Mouse (Mus musculus) left cerebral cortex, adult 11 months (tissue): Measurements from ENCODE around the gene Gm20683.
"Not testable (repeated sequence)": the region's sequence is repeated elsewhere in the genome, so short reads cannot be mapped to it uniquely, and the experiment has no call there.

Experiments
- DNase-seq: peaks from one replicate; pipeline ENCODE4 v3.0.0; 2022; ENCODE audit warnings: low spot score

Gm20683 gene

DNA sequence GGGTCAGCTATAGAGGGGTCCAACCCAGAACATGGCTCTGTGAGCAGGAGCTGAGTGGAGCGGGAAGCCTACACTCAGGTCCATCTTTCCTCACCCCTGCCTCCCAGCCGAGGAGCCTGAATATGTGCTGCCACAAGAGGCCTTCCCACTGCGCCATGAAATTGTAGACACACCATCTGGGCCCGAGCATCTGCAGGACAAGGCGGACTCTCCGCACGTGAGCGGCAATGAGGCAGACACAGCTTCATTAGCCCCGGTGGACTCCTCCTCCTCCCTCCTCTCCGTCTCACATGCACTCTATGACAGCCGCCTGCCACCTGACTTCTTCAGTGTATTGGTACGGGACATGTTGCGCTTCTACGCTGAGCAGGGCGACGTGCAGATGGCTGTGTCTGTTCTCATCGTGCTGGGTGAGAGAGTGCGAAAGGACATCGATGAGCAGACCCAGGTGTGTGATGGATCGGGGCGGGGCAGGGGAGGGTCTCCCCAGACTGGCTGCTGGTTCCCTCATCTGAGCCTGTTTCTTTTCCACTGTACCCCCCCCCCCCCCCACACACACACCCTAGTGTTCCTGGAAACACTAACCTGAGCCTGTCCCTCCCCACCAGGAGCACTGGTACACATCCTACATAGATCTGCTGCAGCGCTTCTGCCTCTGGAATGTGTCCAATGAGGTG lies 13.9 kb downstream of the Gm20683 start:
- DNase-seq, result no peak

DNA sequence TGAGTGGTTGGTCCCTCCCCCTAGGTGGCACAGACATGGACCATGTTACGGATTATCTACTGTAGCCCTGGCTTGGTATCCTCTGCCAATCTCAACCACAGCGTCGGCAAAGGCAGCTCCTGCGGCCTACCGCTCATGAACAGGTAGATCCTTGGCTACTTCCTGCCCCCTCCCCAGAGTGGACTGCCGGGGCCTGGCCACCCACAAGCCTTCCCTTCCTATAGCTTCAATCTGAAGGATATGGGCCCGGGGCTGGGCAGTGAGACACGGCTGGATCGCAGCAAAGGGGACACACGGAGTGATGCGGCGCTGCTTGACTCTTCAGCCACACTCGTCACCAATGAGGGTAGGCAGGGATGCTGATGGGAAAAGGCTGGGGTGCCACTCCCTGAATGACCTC lies 14.6 kb downstream of the Gm20683 start:
- DNase-seq, result no peak

DNA sequence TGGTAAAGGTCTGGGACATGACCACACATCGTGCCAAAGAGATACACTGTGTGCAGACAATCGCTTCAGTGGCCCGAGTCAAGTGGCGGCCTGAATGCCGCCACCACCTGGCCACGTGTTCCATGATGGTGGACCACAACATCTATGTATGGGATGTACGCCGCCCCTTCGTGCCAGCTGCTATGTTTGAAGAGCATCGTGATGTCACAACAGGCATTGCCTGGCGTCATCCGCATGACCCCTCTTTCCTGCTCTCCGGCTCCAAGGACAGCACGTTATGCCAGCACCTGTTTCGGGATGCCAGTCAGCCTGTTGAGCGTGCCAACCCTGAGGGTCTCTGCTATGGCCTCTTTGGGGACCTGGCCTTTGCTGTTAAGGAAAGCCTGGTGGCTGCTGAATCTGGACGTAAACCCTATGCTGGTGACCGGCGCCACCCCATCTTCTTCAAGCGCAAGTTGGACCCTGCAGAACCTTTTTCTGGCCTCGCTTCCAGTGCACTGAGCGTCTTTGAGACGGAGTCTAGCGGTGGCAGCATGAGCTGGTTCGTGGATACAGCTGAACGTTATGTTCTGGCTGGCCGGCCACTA lies 15.5 kb downstream of the Gm20683 start:
- DNase-seq, result no peak

DNA sequence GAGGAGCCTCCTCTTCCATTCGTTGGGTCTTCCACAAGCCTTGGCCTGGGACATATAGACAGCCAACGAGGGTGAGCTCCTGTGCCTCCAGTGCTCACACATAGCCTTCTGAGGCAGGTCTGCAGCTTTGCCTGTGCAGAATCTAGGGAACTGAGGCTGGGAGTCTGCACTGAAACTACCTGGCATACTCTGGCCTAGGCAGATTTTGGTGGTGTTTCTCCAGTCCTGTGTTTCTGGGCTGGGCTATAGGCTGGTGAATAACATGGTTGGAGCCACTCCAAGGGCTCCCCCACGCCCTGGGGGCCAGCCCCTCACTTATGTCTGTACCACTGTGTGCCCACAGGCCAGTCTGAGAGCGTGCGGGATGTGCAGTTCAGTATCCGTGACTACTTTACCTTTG lies 16.3 kb downstream of the Gm20683 start:
- no peak for DNase-seq

DNA sequence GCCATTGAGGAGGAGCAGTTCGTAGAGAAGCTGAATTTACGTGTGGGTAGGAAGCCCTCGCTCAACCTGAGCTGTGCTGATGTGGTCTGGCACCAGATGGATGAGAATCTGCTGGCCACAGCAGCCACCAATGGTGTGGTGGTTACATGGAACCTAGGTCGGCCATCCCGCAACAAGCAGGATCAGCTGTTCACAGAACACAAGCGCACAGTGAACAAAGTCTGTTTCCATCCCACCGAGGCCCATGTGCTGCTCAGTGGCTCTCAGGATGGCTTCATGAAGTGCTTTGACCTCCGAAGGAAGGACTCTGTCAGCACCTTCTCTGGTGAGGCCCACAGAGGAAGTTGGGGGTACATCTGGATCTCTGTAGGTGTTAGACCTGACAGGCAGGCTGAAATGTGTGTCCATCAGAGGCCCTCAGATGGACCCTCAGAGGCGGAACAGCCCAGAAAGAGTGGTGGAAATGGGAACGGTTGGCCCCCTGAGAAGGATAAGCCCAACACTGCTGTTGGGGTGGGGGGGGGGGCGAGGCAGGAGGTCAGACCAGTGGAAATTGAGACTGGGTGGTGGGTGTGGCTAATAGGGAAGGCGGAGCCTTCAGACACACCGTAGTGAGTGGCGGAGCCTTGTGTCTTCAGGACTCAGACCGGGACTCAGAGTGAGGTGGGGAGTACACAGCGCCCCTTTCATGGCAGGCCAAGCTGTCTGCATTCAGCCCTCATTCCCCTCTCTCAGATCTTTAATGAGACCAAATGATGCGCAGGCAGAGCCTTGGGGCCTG lies 17.0 kb downstream of the Gm20683 start:
- no peak for DNase-seq

DNA sequence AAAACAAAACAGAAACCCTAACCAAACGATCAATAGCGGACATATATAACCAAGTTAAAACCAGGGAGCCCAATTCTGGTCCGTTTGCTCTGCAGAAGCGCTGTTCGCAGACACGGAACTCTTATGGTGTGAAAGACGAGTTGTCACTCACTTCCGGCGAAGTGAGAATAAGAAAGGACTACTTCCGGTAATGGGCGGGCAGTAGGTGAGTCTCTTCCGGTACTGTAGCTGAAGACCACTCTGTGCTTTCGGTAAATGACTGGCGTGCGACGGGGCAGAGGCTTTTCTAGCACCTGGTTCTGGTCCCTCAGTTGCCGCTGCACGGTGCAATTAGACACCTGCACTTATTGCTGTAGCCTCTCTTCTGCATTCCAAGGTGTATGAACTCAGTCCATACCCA lies 18.1 kb downstream of the Gm20683 start, which contains the start of gene Wdr24:
Gene Wdr24 (plus strand): TSS at position 176 of the 400 bp plus-strand sequence.
- peak; percentile 81 for DNase-seq

DNA sequence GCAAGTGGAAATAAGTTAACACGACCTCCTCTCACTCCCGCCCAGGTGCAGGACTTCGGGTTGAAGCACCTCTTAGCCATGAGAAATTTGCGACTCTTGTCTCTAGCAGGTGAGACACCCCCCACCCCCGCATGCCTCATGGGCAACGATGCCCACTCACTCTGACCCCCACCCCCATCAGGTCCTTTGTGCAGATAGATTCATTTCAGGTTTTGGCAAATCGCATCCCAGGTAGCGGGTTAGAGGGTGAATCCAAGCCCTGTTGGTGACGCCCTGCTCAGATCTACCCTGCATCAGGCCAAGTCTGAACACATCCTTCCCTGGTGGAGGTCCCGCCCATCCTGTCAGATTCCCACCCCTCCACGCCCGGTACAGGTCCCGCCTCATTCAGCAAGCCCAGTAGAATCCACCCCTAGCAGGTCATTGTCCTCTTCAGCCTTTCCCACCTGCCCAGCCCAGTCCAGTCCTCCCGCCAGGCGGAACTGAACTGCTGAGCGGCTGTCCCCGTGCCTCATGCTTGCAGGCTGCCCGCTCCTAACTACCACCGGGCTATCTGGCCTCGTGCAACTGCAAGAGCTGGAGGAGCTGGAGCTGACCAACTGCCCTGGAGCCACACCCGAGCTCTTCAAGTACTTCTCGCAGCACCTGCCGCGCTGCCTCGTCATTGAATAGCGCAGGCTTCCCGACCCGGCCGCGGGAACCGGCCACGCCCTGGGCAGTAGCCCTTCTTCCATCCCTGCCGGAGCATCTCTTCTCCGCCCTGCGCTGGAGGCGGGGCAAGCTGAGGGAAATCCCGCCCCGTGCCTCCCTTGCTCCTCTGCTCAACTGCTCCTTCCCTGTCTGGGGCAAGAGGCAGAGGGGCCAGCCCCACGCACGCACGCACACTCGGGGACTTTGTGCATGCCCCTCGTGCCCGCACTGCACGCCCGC lies 22.4 kb downstream of the Gm20683 start:
- no peak for DNase-seq

DNA sequence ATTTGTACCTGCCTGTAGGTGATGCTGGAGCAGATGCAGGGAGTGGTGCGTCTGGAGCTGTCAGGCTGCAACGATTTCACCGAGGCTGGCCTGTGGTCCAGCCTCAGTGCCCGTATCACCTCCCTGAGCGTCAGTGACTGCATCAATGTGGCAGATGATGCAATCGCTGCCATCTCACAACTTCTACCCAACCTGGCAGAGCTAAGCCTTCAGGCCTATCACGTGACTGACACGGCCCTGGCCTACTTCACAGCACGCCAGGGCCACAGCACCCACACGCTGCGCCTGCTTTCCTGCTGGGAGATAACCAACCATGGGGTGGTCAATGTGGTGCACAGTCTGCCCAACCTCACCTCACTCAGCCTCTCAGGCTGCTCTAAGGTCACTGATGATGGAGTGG lies 23.9 kb downstream of the Gm20683 start:
- DNase-seq, result no peak

DNA sequence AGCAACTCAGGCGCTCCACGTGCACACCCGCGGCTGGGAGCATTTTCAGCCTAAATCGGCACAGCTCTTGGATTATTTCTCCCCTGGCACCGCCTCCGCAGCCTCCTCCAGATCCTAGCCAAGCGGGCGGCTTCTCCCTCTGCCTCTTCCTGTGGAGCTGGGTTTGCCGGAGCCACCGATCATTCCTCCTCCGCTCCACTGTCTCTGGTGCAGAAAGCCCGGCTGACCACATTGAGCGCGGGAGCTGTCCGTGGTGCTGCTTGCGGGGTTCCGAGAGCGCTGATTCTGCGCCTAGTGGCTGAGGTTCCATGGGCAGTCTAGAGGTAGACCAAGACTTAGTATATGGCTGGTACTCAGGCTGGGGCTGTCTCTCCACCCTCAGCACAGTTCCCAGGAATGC lies 28.1 kb downstream of the Gm20683 start:
- DNase-seq, result peak; percentile 79

DNA sequence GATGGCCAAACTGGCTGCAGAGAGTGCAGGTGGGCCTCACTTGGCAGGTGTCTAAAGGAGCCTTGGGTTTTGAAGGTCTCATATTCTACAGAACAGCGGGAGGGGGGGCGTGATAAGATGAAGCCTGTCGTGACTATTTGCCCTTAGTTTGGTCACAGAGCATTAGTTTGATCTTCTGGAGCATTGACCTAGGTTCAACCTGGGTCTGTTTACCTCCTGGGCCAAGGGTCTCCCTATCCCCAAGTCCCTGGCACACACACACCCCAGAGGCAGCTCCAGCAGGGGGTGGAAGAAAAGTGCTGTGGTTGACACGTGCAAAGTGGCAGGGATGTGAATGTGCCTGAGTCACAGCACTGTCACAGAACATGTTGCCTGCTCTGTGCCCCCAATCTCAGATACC lies 30.7 kb downstream of the Gm20683 start:
- DNase-seq, result no peak

DNA sequence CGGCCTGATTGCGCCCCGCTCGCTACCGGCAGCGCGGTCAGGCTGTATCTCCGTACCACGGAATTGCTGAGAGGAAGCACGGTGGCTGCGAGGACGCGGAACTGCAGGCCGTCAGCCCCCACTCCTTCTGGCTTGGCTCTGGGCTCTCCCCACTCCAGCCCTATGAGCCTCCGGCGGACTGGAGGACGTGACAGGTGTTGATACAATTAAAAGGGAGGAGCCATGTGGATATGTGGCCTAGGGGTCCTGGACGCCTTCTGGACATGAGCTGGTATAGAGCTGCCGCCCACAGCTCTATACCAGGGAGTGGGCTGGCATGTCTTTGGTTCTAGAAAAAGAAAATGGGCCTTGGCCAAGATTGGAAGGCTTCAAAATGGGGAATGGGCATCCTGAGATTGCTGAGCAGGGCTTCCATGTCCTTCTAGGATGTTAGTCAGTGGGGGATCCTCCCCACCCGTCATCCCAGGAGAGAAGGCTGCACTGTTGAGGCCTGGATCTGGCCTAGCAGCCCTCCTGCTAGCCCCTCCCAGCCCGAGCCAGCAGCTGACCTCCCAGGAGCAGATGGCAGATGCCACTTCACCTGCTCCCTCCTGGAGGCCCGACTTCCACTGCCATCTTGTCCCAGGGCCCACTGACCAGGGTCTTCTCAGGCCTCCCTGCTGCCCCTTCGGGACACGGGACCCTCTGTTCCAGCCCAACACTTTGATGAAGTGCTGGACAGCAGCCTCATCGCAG lies 31.8 kb downstream of the Gm20683 start:
- no peak for DNase-seq

DNA sequence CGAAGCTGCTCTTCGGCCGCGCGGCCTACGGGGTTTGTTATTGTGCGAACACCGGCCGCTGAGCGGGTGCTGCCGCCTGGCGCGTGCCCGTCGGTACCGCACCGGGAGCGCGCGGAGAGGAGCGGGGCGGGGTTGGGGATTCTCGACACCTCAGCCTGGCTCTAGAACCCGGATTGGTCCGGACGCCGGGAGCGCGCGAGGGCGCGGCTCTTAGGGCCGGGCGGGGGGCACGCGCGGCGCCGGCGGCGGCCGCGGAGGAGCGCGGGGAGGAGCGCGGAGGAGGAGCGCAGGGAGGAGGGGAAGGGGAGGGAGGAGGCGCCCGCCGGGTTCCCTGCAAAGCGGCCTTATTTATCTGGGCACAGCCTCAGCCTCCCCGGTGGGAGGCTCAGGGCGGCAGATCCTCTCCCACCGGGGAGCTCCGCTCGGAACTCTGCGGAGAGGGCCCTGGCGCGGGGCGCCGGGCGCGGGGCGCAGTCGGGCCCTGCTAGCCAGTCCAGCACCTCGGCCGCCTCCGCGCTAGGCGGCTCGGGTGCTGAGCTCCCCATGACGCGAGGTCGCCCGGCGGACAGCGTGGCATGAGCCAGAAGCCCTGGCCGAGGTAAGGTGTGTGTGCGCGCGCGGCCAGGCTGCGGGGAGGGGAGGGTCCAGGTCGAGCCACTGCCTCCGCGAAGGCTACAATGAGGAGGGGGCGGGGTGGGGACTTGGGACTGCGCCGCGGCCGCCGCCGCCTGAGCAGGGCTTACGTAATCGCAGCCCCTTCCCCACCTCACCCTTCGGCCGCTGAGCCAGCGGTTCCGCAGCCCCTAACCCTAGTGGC lies 32.6 kb downstream of the Gm20683 start, which contains the start of gene Fbxl16:
Gene Fbxl16 (plus strand): TSS at position 297 of the 817 bp plus-strand sequence.
- DNase-seq, result peak; percentile 85

DNA sequence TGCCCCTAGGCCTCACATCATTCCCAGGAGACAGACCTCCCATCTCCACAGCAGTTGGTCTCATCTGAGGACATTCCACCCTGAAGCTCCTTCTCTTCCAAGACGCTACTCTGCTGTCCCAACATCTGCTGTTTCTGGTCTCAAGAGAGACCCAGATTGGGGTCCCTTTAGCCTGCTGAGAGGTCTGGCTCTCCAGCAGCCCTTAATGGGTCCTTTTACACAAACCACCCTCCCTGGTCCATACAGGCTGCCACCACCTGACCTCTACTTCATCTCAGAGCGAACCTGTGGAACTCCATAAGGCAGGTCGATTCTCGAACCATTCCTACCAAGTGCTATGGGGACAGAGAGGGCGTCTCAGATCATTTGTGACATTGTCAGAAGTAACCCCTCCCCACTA lies 33.5 kb downstream of the Gm20683 start:
- no peak for DNase-seq

DNA sequence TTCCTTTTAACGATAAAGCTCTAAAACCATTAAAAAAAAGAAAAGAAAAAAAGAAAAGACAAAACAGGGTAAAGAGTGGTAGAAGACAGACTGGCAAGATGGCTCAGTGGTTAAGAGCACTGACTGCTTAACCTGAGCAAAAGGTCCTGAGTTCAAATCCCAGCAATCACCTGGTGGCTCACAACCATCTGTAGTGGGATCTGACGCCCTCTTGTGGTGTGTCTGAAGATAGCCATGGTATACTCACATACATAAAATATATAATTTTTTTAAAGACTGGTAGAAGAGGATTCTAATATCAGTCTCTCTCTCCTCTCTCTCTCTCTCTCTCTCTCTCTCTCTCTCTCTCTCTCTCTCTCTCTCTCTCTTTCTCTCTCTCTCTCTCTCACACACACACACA lies 34.1 kb downstream of the Gm20683 start:
- DNase-seq, result not testable (repeated sequence)

DNA sequence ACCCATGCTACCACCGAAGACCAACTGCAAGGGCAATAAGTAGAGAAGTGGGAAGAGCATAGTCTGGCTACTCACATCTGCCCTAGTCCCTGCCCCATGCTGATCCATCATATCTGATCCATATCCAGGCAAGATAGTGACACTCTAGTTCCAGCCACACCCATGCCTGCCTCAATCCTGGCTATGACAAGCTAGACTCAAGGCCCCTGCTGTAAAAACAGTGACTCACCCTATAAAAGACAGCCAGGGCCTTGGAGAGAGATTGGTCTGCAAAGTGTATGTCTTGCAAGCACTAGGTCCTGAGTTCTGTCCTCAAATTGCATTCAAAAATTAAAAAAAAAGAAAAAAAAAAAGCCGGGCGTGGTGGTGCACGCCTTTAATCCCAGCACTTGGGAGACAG lies 35.1 kb downstream of the Gm20683 start:
- no peak for DNase-seq

DNA sequence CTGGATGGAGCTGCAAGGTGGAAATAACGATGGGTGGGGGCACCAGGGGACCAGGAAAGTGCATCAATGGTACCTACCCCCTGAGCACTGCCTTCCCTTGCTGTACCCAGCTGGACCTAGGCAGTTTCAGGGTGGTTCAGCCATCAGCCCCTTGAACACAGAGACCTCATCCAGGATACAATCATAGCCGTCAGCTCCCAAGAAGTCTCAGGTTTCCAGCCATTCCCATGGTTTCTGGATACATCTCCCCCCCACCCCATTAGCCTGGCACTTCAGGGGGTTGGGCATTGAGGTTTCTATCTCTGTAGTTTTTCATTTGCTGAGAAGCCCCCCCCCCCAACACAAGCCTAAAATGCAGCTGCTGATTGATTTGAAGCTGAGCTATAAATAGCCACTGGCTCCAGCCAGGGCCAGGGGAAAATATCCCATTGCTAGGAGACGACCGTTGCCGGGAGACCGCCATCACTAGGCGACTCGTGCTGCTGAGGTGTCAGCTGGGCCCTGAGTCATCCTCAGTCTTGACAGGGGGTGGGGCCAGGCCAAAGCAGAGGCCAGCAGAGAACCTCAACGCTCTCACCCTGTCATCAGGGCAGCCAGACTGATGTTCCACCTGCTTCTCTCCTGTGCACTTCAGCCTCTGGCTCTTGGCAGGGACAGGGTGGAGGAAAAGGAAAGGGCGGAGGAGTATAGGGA lies 38.6 kb downstream of the Gm20683 start:
- DNase-seq, result peak; percentile 71

DNA sequence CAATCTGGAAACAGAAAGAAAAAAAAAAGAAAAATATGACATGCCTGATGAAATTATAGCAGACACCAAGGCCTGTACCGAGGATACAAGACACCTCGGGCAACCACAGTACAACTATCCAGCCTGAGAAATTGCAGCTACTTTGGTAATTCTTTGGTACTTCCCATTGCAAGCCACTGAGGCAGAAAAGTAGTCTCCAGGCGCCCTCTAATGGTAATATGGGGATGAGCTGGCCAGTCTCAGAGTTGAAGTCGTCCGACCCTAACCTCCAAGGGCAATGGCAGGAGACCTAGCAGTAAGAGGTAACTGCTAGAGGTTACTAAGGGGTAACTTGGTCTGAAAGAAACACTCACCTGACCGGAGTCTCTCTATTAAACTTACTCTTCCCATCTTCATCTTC lies 40.5 kb downstream of the Gm20683 start:
- peak; percentile 70 for DNase-seq

DNA sequence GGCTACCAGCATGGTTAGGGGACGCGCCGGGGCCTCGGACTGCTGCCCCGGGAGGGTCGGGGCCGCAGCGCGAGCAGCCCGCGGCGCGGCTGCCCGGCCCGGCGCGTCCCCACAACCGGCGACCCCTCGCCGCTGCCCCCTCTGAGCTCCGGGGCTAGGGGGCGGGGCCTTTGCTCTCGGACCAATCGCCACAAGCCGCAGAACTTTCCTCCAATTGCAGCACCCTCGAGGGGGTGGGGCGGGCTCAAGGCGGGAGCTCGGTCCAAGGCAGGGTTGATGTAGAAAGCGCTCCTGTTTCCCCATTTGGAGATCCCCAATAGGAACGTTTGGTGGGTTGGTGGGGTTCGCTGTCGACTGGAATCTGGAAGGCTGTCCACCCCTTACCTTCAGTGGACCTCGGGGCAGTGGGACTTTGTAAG lies 44.6 kb downstream of the Gm20683 start, which contains the start of gene Metrn:
Gene Metrn (minus strand): TSS at position 186 of the 419 bp plus-strand sequence.
- no peak for DNase-seq

DNA sequence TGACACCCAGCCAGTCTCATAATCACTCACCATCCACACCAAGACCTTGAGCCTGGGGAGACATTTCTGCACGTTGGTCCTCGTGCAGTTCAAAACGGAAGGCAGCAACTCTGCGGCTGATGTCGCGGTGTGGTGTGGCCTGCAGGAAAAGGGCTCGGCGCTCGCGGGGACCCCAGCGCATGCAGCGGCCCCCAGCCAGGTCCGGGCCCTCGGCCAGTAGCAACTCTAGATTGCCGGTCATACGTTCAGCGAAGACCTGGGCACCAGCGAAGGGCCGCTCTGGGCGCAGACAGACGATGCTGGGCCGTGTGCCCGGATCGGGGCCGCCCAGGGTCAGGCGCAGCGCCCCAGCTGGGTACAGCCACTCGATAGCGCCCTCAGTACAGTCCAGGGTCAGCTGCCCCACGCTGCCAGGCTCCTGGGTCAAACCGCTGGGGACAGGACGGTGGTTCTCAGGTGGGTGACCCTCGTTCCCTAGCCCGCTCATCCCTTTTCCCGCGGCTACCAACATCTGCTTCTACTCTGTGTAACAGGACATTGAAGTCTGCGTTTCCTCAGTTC lies 45.3 kb downstream of the Gm20683 start:
- no peak for DNase-seq
